Comparison of ENCODE assay signal across 17 mouse cellular contexts in genomic region chr9:44029580-44030236, GRCm38 (mm10). TPM values are rescaled to one million over a fixed set of nuclear protein-coding genes. Genes with fewer than 3 reads are reported as not detected.
A peak's percentile ranks its signal among the peaks of the same experiment; 100 is the strongest.
DNase-seq lines count a peak whose midpoint lies in the region; ATAC-seq and TF ChIP-seq lines count a peak whose summit lies in the region.
"Had no signal": no experiment of that assay in that cellular context is flagged by ENCODE, and none has a peak within 500 bp of the region (broad histone marks: within the 10 kb centered on the region; RNA-seq: fewer than 3 reads in every experiment).

No protein-coding gene starts in this region.

- H3K4me2 ChIP-seq in heart, embryonic 14.5 days (ENCODE audit: low read length): no peak overlapping the region
- no peak overlapping the region for H3K4me2 ChIP-seq in hindbrain, embryonic 16.5 days (ENCODE audit: low read length)
- H3K4me2 ChIP-seq: forebrain, embryonic 15.5 days; hindbrain, embryonic 14.5 days; limb, embryonic 15.5 days; neural tube, embryonic 13.5 days had no signal

- H3K9me3 ChIP-seq in heart, embryonic 14.5 days (ENCODE audit: control insufficient read depth, low read length): no peaks in the 10 kb centered on the region
- H3K9me3 ChIP-seq in hindbrain, embryonic 16.5 days (ENCODE audit: control insufficient read depth, low read length): no peaks in the 10 kb centered on the region
- H3K9me3 ChIP-seq: forebrain, embryonic 15.5 days; limb, embryonic 15.5 days; neural tube, embryonic 13.5 days had no signal

- 36% methylated on average over 5 of the region's 5 CpGs for WGBS in heart, embryonic 14.5 days
- 29% methylated on average over 5 of the region's 5 CpGs for WGBS in lung, adult 2 months
- WGBS in hindbrain, embryonic 16.5 days: 64% methylated on average over 5 of the region's 5 CpGs

- H3K36me3 ChIP-seq in heart, embryonic 14.5 days (ENCODE audit: control insufficient read depth, insufficient read depth, low read length): no peaks in the 10 kb centered on the region
- no peaks in the 10 kb centered on the region for H3K36me3 ChIP-seq in hindbrain, embryonic 16.5 days (ENCODE audit: control insufficient read depth, insufficient read depth, low read length)
- H3K36me3 ChIP-seq: forebrain, embryonic 15.5 days; limb, embryonic 15.5 days; neural tube, embryonic 13.5 days had no signal

- no peak overlapping the region for H3K9ac ChIP-seq in heart, embryonic 14.5 days (ENCODE audit: low read length)
- H3K9ac ChIP-seq in hindbrain, embryonic 16.5 days (ENCODE audit: low read depth, low read length): no peak overlapping the region
- H3K9ac ChIP-seq: forebrain, embryonic 15.5 days; hindbrain, embryonic 14.5 days; limb, embryonic 15.5 days; neural tube, embryonic 13.5 days had no signal

- DNase-seq in heart, postnatal 25 days (ENCODE audit: low spot score): no peak
- peak; percentile 17 for DNase-seq in lung, postnatal 10 days
- DNase-seq in lung, adult 2 months: no peak
- peak; percentile 66 to 77 for DNase-seq in thymus, postnatal 36 days
- DNase-seq in testis, postnatal 10 days (ENCODE audit: low spot score): no peak
- DNase-seq: adrenal gland, postnatal 14 days; cerebellum, postnatal 25 days; gastrocnemius, postnatal 10 days; lung, postnatal 4 days had no signal

- H3K27me3 ChIP-seq in heart, embryonic 14.5 days (ENCODE audit: control insufficient read depth, insufficient read depth, low read length): no peaks in the 10 kb centered on the region
- no peaks in the 10 kb centered on the region for H3K27me3 ChIP-seq in hindbrain, embryonic 16.5 days (replicated peaks; ENCODE audit: control insufficient read depth, insufficient read depth, low read length)
- H3K27me3 ChIP-seq: forebrain, embryonic 15.5 days; limb, embryonic 15.5 days; neural tube, embryonic 13.5 days had no signal

- no peak for TF ChIP-seq POLR2A in lung, adult 2 months (IDR thresholded peaks at IDR 0.05; ENCODE audit: borderline replicate concordance, extremely low read depth, low read depth, low read length)

- H3K4me1 ChIP-seq in heart, embryonic 14.5 days (ENCODE audit: control insufficient read depth in 2 of 2, insufficient read depth in 2 of 2, low read length in 2 of 2): no peaks in the 10 kb centered on the region
- H3K4me1 ChIP-seq in lung, adult 2 months (ENCODE audit: control insufficient read depth, insufficient read depth, low read length): no peaks in the 10 kb centered on the region; the same call in 1 of the 2 replicates
- no peaks in the 10 kb centered on the region for H3K4me1 ChIP-seq in hindbrain, embryonic 16.5 days (ENCODE audit: control insufficient read depth, insufficient read depth, low read depth, low read length)
- H3K4me1 ChIP-seq: forebrain, embryonic 15.5 days; limb, embryonic 15.5 days; neural tube, embryonic 13.5 days had no signal

- no peak overlapping the region for H3K4me3 ChIP-seq in heart, embryonic 14.5 days (ENCODE audit: control insufficient read depth in 1 of 2, insufficient read depth in 1 of 2, low read depth in 1 of 2, low read length in 2 of 2)
- H3K4me3 ChIP-seq in lung, adult 2 months (replicated peaks; ENCODE audit: extremely low read depth, low read depth, low read length): no peak overlapping the region
- H3K4me3 ChIP-seq in hindbrain, embryonic 16.5 days (ENCODE audit: low read length): no peak overlapping the region
- H3K4me3 ChIP-seq: forebrain, embryonic 15.5 days; limb, embryonic 15.5 days; neural tube, embryonic 13.5 days had no signal

- TF ChIP-seq CTCF in lung, adult 2 months (IDR thresholded peaks at IDR 0.05; ENCODE audit: insufficient read depth, low read length): no peak

- peak overlapping the region; percentile 24 to 37; a peak in 2 of 4 replicates for H3K27ac ChIP-seq in heart, embryonic 14.5 days (replicated peaks in 1 of 2; ENCODE audit: control insufficient read depth in 1 of 2, insufficient read depth in 1 of 2, low read depth in 2 of 2, low read length in 2 of 2)
- H3K27ac ChIP-seq in hindbrain, embryonic 16.5 days (ENCODE audit: low read depth, low read length): no peak overlapping the region
- H3K27ac ChIP-seq: forebrain, embryonic 15.5 days; hindbrain, embryonic 14.5 days; limb, embryonic 15.5 days; neural tube, embryonic 13.5 days had no signal

- peak; percentile 57; the same call in 1 of the 2 replicates for ATAC-seq in heart, embryonic 14.5 days (ENCODE audit: insufficient number of reproducible peaks, insufficient read depth, low FRiP score, low read depth)
- ATAC-seq in inflammation-experienced regulatory T-cells, adult 6 months: peak; percentile 19
- no peak for ATAC-seq in hindbrain, embryonic 16.5 days
- ATAC-seq: forebrain, embryonic 15.5 days; midbrain, embryonic 16.5 days had no signal

- intact Hi-C loops in heart, postnatal 25 days (cut with DNase I): loop anchor here (2.0 kb wide), 1 partner anchor 15 kb away; no protein-coding TSS in a partner anchor

RNA-seq across cellular contexts. Expression of gene Thy1, which starts 13.5 kb away (rescaled TPM):
- 2.5 and 2.7 TPM in 2 replicates for polyA plus RNA-seq in heart, embryonic 14.5 days (2014; fragmentation: Nextera tagmentation; extraction: Ambion mirVana)
- total RNA-seq in heart, postnatal 25 days (2021): 10 to 100 TPM; 13.9 to 22.2 TPM
- polyA plus RNA-seq in lung, adult 2 months (2012; rRNA removed): 22.0 and 34.3 TPM in 2 replicates
- polyA plus RNA-seq in inflammation-experienced regulatory T-cells, adult 6 months (2017; shearing (Covaris generic)): 100 to 1,000 TPM; 179 to 228 (median 209) TPM
- 10.2 and 18.7 TPM in 2 replicates for polyA plus RNA-seq in hindbrain, embryonic 16.5 days (2015; fragmentation: Nextera tagmentation; extraction: Ambion mirVana)

RNA-seq across cellular contexts. Expression of gene Usp2, which starts 37.1 kb away (rescaled TPM):
- 73.5 and 80.7 TPM in 2 replicates for polyA plus RNA-seq in heart, embryonic 14.5 days (2014; fragmentation: Nextera tagmentation; extraction: Ambion mirVana)
- 100 to 1,000 TPM in 1 of 2 experiments, 10 to 100 TPM in 1; 77.7 to 191 TPM for total RNA-seq in heart, postnatal 25 days (2021)
- 5.7 and 9.2 TPM in 2 replicates for polyA plus RNA-seq in lung, adult 2 months (2012; rRNA removed)
- 1 to 10 TPM in 2 of 3 experiments, under 1 TPM in 1; 0.53 to 5.0 (median 2.2) TPM for polyA plus RNA-seq in inflammation-experienced regulatory T-cells, adult 6 months (2017; shearing (Covaris generic))
- 12.8 and 18.6 TPM in 2 replicates for polyA plus RNA-seq in hindbrain, embryonic 16.5 days (2015; fragmentation: Nextera tagmentation; extraction: Ambion mirVana)

Comparison
In these comparisons a context has a peak if more than half of its experiments do, and no peak if none do; other contexts are left out.
1. DNase-seq: peak in lung, postnatal 10 days (single experiment) and thymus, postnatal 36 days (2 of 2); none in heart, postnatal 25 days (single experiment), lung, adult 2 months (single experiment) and testis, postnatal 10 days (single experiment).